Mouse (Mus musculus) hindbrain, postnatal 0 days (tissue): ENCODE measurements at regions not wholly inside any gene's neighbourhood (a gene's known extent, or its start where the extent isn't known, plus 50 kb on each side); places are given as distances from the start of the nearest gene placed in this dataset.

Experiments used
- ATAC-seq: fragments of 200-750 bp; cut with Nextera tagmentation; 2 replicates; pipeline ENCODE4 v1.8.0; 2017; ENCODE audit warnings: mild to moderate bottlenecking, moderate TSS enrichment, moderate library complexity
- DNase-seq: peaks from one replicate; pipeline ENCODE4 v3.0.0-alpha.2; 2015; ENCODE audit warnings: low spot score
- H3K27ac ChIP-seq: fragments of 300-500 bp; sonication (generic); 2 replicates; pipeline ENCODE4 v1.5.1; 2014; ENCODE audit warnings: mild to moderate bottlenecking
- H3K27me3 ChIP-seq: fragments of 300-500 bp; sonication (generic); 2 replicates; pipeline ENCODE4 v1.6.1; 2014; ENCODE audit warnings: low read length, mixed read lengths; ENCODE audit not compliant: insufficient read depth
- H3K36me3 ChIP-seq: fragments of 300-500 bp; sonication (generic); 2 replicates; pipeline ENCODE4 v1.6.1; 2014; ENCODE audit warnings: low read length, mixed read lengths; ENCODE audit not compliant: insufficient read depth
- H3K4me1 ChIP-seq: fragments of 300-500 bp; sonication (generic); 2 replicates; pipeline ENCODE4 v1.6.1; 2014; ENCODE audit warnings: antibody characterized with exemption, low read length, mixed read lengths; ENCODE audit not compliant: insufficient read depth
- H3K4me2 ChIP-seq: fragments of 300-500 bp; sonication (generic); 2 replicates; pipeline ENCODE4 v1.6.1; 2014; ENCODE audit warnings: low read depth, mild to moderate bottlenecking, low read length, moderate library complexity, mixed read lengths
- H3K4me3 ChIP-seq: fragments of 300-500 bp; sonication (generic); 2 replicates; pipeline ENCODE4 v1.5.1; 2014; ENCODE audit warnings: low read length
- H3K9ac ChIP-seq: fragments of 300-500 bp; sonication (generic); replicated peaks from 2 replicates; pipeline ENCODE4 v1.6.1; 2014; ENCODE audit warnings: mild to moderate bottlenecking, low read length, moderate library complexity, mixed read lengths
- H3K9me3 ChIP-seq: fragments of 300-500 bp; sonication (generic); 2 replicates; pipeline ENCODE4 v1.6.1; 2016; ENCODE audit warnings: low read length, mixed read lengths
- CTCF ChIP-seq: IDR thresholded peaks from 2 replicates; pipeline ENCODE4 v1.5.1; 2016; ENCODE audit warnings: antibody characterized with exemption, control low read depth, low read depth
- WGBS: fragments of 180-500 bp; shearing (Covaris S2); extraction: QIAGEN DNeasy Blood & Tissue Kit; methylation state at CpG from one replicate; pipeline ENCODE4 v1.1.7; 2014; 5-methylcytosine and 5-hydroxymethylcytosine counted together

DNA sequence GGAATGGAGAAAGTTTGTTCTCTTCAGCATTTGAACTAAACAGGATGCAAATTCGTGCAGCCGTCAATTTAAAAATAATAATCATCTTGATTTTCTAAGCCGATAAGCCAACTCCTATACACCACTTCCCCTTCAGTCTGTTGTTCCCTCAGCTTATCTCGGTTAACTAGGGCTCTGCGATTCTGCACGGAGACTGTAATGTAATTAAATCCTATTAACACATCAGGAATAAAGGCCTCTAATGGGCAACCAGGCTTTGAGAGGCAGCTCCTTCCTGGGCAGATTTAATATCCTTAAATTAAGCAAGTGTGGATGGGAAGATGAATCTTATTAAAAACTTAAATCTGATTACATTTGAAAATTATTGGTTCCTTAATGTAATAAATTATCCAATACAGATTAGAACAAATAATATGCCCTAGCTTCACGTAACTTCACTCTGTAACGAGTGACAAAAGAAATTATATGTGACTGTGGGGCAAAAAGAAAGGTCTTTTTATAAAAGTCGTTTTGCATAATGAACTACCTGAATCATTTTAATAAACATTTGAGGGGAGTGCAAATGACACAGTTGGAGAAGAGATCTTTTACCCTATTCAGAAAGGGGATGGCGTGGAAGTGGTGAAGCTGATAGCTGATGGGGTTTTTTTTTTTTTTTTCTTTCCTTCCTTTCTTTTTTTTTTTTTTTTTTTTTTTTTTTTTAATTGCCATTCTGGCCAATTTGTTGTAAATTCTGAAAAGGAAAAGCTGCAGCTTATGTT lies 188.5 kb downstream of the Rwdd3 start:
- peaks cover 6% of the 10 kb centered on the region; the same call in 1 of the 2 replicates for H3K4me1 ChIP-seq
- H3K9ac ChIP-seq = no peak overlapping the region
- DNase-seq = peak; percentile 18
- peak overlapping the region; percentile 34; the same call in 1 of the 2 replicates for H3K4me2 ChIP-seq
- H3K36me3 ChIP-seq = no peaks in the 10 kb centered on the region
- TF ChIP-seq CTCF = no peak
- no peak for ATAC-seq
- no peak overlapping the region for H3K4me3 ChIP-seq
- no peak overlapping the region for H3K27ac ChIP-seq
- no peaks in the 10 kb centered on the region for H3K27me3 ChIP-seq
- H3K9me3 ChIP-seq = no peaks in the 10 kb centered on the region
- WGBS = 28% methylated on average over 10 of the region's 10 CpGs

DNA sequence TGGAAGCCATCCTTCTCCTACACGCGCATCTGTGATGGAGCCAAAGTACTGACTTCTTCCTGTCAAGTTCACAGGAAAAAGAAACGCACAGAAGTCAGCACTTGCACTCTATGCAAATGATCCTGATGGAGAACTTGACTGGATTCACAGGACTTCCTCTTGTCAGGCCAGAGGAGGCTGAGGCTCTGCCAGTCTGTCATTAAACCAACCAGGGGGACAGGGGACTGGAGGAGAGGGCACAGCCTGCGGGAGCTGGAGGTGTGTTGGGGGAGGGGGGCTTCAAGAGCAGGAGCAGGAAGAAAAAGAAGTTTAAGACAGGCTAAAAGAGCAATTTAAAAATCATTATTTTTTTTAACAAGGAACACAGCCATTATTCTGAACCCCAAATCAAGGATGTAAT lies 189.3 kb downstream of the Rwdd3 start:
- Histone ChIP-seq H3K4me2 (no peak overlapping the region), H3K27me3 (no peaks in the 10 kb centered on the region)
- TF ChIP-seq CTCF = no peak

DNA sequence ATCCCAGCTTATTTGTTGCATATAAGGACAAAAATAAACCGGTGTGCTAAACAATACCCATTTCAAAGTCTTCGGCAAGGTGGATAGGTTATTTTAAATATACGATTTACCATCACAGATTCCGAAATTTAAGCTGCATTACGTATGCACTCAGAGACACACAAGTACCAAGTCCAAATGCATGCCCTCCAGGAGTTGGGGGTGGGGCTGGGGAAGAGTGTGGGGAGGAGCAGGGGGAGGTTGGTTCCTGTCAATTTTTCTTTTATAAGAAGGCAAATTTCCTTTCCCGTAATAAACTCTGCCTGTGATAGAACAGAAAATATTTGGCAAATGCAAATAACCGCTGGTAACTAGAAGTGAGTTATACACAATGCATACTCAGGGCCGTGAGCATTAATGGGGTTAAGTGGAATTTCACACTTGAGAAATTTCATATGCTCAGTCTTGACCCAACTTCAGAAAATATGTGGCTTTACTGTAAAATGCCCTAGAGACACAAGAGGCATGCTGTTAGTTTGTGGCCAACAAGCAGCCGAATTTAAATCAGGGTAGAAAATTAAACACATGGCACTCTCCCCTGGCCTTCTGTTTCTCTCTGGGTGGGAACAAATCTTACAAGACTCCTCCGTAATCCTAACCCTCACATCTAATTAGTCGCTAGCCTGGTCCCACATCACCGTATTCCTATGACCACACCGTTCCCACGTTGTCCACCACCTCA lies 200.6 kb downstream of the Rwdd3 start:
- 63% methylated on average over 14 of the region's 14 CpGs for WGBS
- H3K9ac ChIP-seq = no peak overlapping the region
- no peak overlapping the region for H3K4me2 ChIP-seq
- H3K27me3 ChIP-seq = no peaks in the 10 kb centered on the region
- H3K27ac ChIP-seq = no peak overlapping the region
- DNase-seq = peak; percentile 21
- H3K4me3 ChIP-seq = no peak overlapping the region
- no peak for TF ChIP-seq CTCF
- ATAC-seq = peak; percentile 49
- H3K4me1 ChIP-seq = no peaks in the 10 kb centered on the region
- H3K36me3 ChIP-seq = no peaks in the 10 kb centered on the region
- no peaks in the 10 kb centered on the region for H3K9me3 ChIP-seq

More for the DNA sequence above, 189.3 kb downstream of the Rwdd3 start:
- H3K4me3 ChIP-seq = no peak overlapping the region
- no peak overlapping the region for H3K27ac ChIP-seq
- no peak overlapping the region for H3K9ac ChIP-seq
- no peak for ATAC-seq
- no peaks in the 10 kb centered on the region for H3K36me3 ChIP-seq
- peaks cover 6% of the 10 kb centered on the region; the same call in 1 of the 2 replicates for H3K4me1 ChIP-seq
- 42% methylated on average over 4 of the region's 4 CpGs for WGBS
- no peak for DNase-seq
- H3K9me3 ChIP-seq = no peaks in the 10 kb centered on the region

DNA sequence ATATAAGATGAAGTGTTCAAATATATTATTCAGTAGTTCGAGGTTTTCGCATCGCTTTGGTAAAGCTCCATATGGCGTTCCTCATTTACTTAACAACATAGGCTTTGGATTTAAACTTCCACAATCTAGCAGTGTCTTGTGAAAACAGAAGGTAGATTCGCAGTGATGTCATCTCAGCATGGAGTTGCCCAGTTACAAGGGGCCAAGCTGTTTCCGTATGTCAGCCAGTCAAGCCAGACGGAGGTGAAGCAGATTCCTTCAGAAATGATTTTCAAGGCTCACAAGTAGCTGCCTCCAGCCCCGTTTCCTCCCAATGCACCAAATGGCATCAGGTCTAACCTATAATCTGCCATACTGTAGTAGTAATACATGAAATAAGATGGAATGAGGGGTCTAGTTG lies 224.6 kb downstream of the Rwdd3 start:
- no peaks in the 10 kb centered on the region for H3K4me1 ChIP-seq
- no peaks in the 10 kb centered on the region for H3K36me3 ChIP-seq
- no peak overlapping the region for H3K4me3 ChIP-seq
- no peak overlapping the region for H3K4me2 ChIP-seq
- no peak overlapping the region for H3K27ac ChIP-seq
- H3K27me3 ChIP-seq = no peaks in the 10 kb centered on the region
- WGBS = 83% methylated on average over 8 of the region's 8 CpGs
- H3K9ac ChIP-seq = no peak overlapping the region
- TF ChIP-seq CTCF = no peak
- DNase-seq (peak; percentile 20), ATAC-seq (no peak)
- no peaks in the 10 kb centered on the region for H3K9me3 ChIP-seq

DNA sequence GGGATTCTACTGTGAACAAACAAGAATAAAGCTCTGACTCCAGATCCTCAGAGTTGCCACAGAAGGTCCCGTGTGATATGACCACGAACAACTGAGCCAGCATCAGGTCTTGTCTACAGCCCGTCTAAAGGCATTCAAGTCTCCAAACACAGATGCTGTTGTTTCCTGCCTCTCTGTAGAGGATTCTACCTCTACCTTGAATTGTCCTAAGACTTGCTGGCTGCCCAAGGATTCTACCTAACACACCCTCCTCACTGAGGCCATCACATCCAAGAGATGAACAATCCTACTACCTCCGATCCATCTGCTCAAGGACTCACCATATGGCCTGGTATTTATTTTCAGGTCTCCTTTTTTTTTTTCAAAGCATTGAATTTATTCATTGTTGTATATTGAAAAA lies 237.1 kb downstream of the Rwdd3 start:
- no peak for DNase-seq
- H3K27ac ChIP-seq = no peak overlapping the region

DNA sequence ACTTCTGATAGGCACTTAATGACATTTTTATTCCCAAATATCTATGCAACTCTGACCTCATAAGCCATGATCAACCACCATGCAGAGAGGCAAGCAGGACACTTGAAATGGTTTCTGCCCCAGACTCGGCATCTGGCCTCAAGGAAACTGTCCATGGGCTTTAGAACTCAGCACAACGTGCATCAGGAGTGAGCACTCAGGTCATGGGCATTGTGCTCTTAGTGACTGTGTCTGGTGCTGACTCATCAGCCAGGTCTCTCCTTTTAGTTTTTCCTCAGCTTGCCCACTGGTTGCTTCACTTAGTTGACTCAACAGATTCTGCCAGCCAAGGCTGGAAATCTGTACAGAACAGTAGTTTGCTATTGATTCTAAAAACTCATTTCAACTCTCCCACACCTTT lies 251.1 kb downstream of the Rwdd3 start:
- no peaks in the 10 kb centered on the region for H3K36me3 ChIP-seq
- no peak overlapping the region for H3K4me3 ChIP-seq
- DNase-seq (no peak), ATAC-seq (no peak)
- H3K27ac ChIP-seq = no peak overlapping the region
- H3K9ac ChIP-seq = no peak overlapping the region
- WGBS = 82% methylated on average over 2 of the region's 2 CpGs
- H3K4me2 ChIP-seq = no peak overlapping the region
- no peaks in the 10 kb centered on the region for H3K9me3 ChIP-seq
- no peaks in the 10 kb centered on the region for H3K4me1 ChIP-seq
- no peak for TF ChIP-seq CTCF
- no peaks in the 10 kb centered on the region for H3K27me3 ChIP-seq

More for the DNA sequence above, 237.1 kb downstream of the Rwdd3 start:
- Histone ChIP-seq H3K4me3 (no peak overlapping the region), H3K9me3 (no peaks in the 10 kb centered on the region), H3K36me3 (no peaks in the 10 kb centered on the region), H3K27me3 (no peaks in the 10 kb centered on the region), H3K4me1 (no peaks in the 10 kb centered on the region), H3K9ac (no peak overlapping the region), H3K4me2 (no peak overlapping the region)
- no peak for ATAC-seq
- no peak for TF ChIP-seq CTCF
- WGBS = 89% methylated on average over 4 of the region's 4 CpGs

DNA sequence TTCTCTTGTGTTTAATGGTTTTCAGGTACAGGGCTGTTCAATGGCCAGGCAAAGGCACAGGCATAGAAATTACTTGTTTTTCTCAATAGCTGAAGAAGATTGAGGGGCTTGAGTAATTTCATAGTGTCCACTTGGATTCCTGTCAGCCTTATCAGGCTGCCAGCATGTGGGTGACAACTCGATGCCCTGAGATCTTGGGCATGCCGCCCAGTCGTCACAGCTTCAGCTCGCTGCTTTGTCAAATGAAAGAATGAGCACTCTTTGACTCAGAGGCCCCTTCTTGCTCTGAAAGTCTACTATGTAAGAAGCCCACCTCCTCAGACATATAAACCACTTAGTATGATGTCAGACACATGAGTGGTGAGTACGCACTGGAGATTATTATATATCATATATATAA lies 272.6 kb downstream of the Rwdd3 start:
- H3K27me3 ChIP-seq = no peaks in the 10 kb centered on the region
- H3K36me3 ChIP-seq = no peaks in the 10 kb centered on the region
- no peak for TF ChIP-seq CTCF
- no peak overlapping the region for H3K9ac ChIP-seq
- H3K9me3 ChIP-seq = no peaks in the 10 kb centered on the region
- no peak overlapping the region for H3K4me2 ChIP-seq
- no peak overlapping the region for H3K4me3 ChIP-seq
- WGBS = 43% methylated on average over 5 of the region's 5 CpGs
- H3K27ac ChIP-seq = no peak overlapping the region
- DNase-seq = peak; percentile 57
- 0 out of 2 replicates have a peak, but pooled peaks cover 5% of the 10 kb centered on the region for H3K4me1 ChIP-seq
- ATAC-seq = peak; percentile 43; the same call in 1 of the 2 replicates
